Mouse (Mus musculus) lung, embryonic 14.5 days (tissue): ENCODE results near the gene Abcc12. TPM values are rescaled to one million over a fixed set of nuclear protein-coding genes. Genes with fewer than 3 reads are reported as not detected.

Experiments
- ATAC-seq: fragments of 200-750 bp; cut with Nextera tagmentation; 2 replicates; pipeline ENCODE4 v1.8.0; 2017; ENCODE audit warnings: mild to moderate bottlenecking, moderate TSS enrichment, moderate library complexity; ENCODE audit not compliant: insufficient read depth
- DNase-seq: peaks from one replicate; pipeline ENCODE4 v3.0.0-alpha.2; 2015
- H3K27ac ChIP-seq: fragments of 300-500 bp; sonication (generic); 2 replicates; pipeline ENCODE4 v1.5.1; 2014; ENCODE audit warnings: low read depth, mild to moderate bottlenecking, moderate library complexity
- H3K27me3 ChIP-seq: fragments of 300-500 bp; sonication (generic); 2 replicates; pipeline ENCODE4 v1.6.1; 2014; ENCODE audit warnings: low read length, control low read depth; ENCODE audit not compliant: insufficient read depth
- H3K36me3 ChIP-seq: fragments of 300-500 bp; sonication (generic); 2 replicates; pipeline ENCODE4 v1.6.1; 2014; ENCODE audit warnings: control low read depth; ENCODE audit not compliant: insufficient read depth
- H3K4me1 ChIP-seq: fragments of 300-500 bp; sonication (generic); 2 replicates; pipeline ENCODE4 v1.6.1; 2014; ENCODE audit warnings: antibody characterized with exemption, control low read depth; ENCODE audit not compliant: insufficient read depth
- H3K4me2 ChIP-seq: fragments of 300-500 bp; sonication (generic); 2 replicates; pipeline ENCODE4 v1.6.1; 2014; ENCODE audit warnings: mild to moderate bottlenecking
- H3K4me3 ChIP-seq: fragments of 300-500 bp; sonication (generic); 2 replicates; pipeline ENCODE4 v1.5.1; 2014; ENCODE audit warnings: low read depth, low read length
- H3K9ac ChIP-seq: fragments of 300-500 bp; sonication (generic); 2 replicates; pipeline ENCODE4 v1.6.1; 2014
- H3K9me3 ChIP-seq: fragments of 300-500 bp; sonication (generic); 2 replicates; pipeline ENCODE4 v1.6.1; 2016; ENCODE audit warnings: low read depth, low read length, control low read depth
- CTCF ChIP-seq: IDR thresholded peaks from 2 replicates; pipeline ENCODE4 v1.5.1; 2016; ENCODE audit warnings: antibody characterized with exemption, low read depth
- WGBS: fragments of 180-500 bp; shearing (Covaris S2); extraction: QIAGEN DNeasy Blood & Tissue Kit; methylation state at CpG from one replicate; pipeline ENCODE4 v1.1.7; 2014; 5-methylcytosine and 5-hydroxymethylcytosine counted together
- polyA plus RNA-seq: library from polyadenylated mRNA; unstranded; fragments of >200 nt; fragmentation: Nextera tagmentation; extraction: Ambion mirVana; gene quantifications from 2 replicates; pipeline ENCODE4 v1.2.1, GENCODE M21; 2014

Gene Abcc12
- polyA plus RNA-seq, 1 experiment from 2014 or later: not detected

- no peak overlapping the region for H3K27ac ChIP-seq
- no peak overlapping the region for H3K4me3 ChIP-seq
- H3K4me2 ChIP-seq: no peak overlapping the region
- H3K4me1 ChIP-seq: no peaks in the 10 kb centered on the region
- H3K9ac ChIP-seq: no peak overlapping the region
- H3K36me3 ChIP-seq: no peaks in the 10 kb centered on the region
- DNase-seq (no peak), ATAC-seq (no peak)
- no peak for TF ChIP-seq CTCF
- 54% methylated on average over 3 of the region's 3 CpGs for WGBS
- H3K27me3 ChIP-seq: no peaks in the 10 kb centered on the region
- H3K9me3 ChIP-seq: no peaks in the 10 kb centered on the region
These were observed 13.8 kb upstream of the Abcc12 start for GRCm38 (mm10) chr8:86594159-86594796.

GRCm38 (mm10) chr8:86593099-86593498 lies 12.6 kb upstream of the Abcc12 start:
- Histone ChIP-seq H3K9ac (no peak overlapping the region), H3K4me1 (no peaks in the 10 kb centered on the region), H3K4me3 (no peak overlapping the region), H3K27ac (no peak overlapping the region), H3K4me2 (no peak overlapping the region), H3K36me3 (no peaks in the 10 kb centered on the region), H3K27me3 (no peaks in the 10 kb centered on the region), H3K9me3 (no peaks in the 10 kb centered on the region)
- no peak for DNase-seq
- TF ChIP-seq CTCF: no peak
- 44% methylated on average over 10 of the region's 10 CpGs for WGBS
- no peak for ATAC-seq

- Histone ChIP-seq H3K4me1 (no peaks in the 10 kb centered on the region), H3K27ac (no peak overlapping the region), H3K4me3 (no peak overlapping the region), H3K27me3 (no peaks in the 10 kb centered on the region), H3K36me3 (no peaks in the 10 kb centered on the region), H3K4me2 (no peak overlapping the region), H3K9me3 (no peaks in the 10 kb centered on the region), H3K9ac (no peak overlapping the region)
- ATAC-seq (no peak), DNase-seq (no peak)
- 87% methylated on average over 5 of the region's 5 CpGs for WGBS
- no peak for TF ChIP-seq CTCF
These were observed 7.9 kb upstream of the Abcc12 start for GRCm38 (mm10) chr8:86588338-86588737.

- Histone ChIP-seq H3K4me3 (no peak overlapping the region), H3K9ac (no peak overlapping the region), H3K4me2 (no peak overlapping the region), H3K9me3 (no peaks in the 10 kb centered on the region), H3K27me3 (no peaks in the 10 kb centered on the region), H3K27ac (no peak overlapping the region), H3K4me1 (no peaks in the 10 kb centered on the region), H3K36me3 (no peaks in the 10 kb centered on the region)
- 39% methylated on average over 6 of the region's 6 CpGs for WGBS
- ATAC-seq (no peak), DNase-seq (peak; percentile 31)
- peak; percentile 26; the same call in 1 of the 2 replicates for TF ChIP-seq CTCF
These were observed 6.2 kb upstream of the Abcc12 start for GRCm38 (mm10) chr8:86586642-86587041.

- 47% methylated on average over 5 of the region's 5 CpGs for WGBS
These were observed 5.6 kb upstream of the Abcc12 start for GRCm38 (mm10) chr8:86586058-86586457.

GRCm38 (mm10) chr8:86585532-86585931 lies 5.0 kb upstream of the Abcc12 start:
- no peak overlapping the region for H3K9ac ChIP-seq
- H3K4me1 ChIP-seq: no peaks in the 10 kb centered on the region
- 1% methylated on average over 16 of the region's 16 CpGs for WGBS
- no peaks in the 10 kb centered on the region for H3K36me3 ChIP-seq
- no peaks in the 10 kb centered on the region for H3K9me3 ChIP-seq
- TF ChIP-seq CTCF: peak; percentile 87
- DNase-seq (peak; percentile 91), ATAC-seq (peak; percentile 80)
- peak overlapping the region; percentile 30 for H3K4me3 ChIP-seq
- no peaks in the 10 kb centered on the region for H3K27me3 ChIP-seq
- no peak overlapping the region for H3K27ac ChIP-seq
- peak overlapping the region; percentile 67 for H3K4me2 ChIP-seq

More at GRCm38 (mm10) chr8:86586058-86586457, 5.6 kb upstream of the Abcc12 start:
- H3K4me2 ChIP-seq: no peak overlapping the region
- H3K4me3 ChIP-seq: no peak overlapping the region
- no peaks in the 10 kb centered on the region for H3K36me3 ChIP-seq
- no peak overlapping the region for H3K9ac ChIP-seq
- no peak for TF ChIP-seq CTCF
- no peaks in the 10 kb centered on the region for H3K4me1 ChIP-seq
- H3K27me3 ChIP-seq: no peaks in the 10 kb centered on the region
- ATAC-seq (no peak), DNase-seq (no peak)
- no peaks in the 10 kb centered on the region for H3K9me3 ChIP-seq
- no peak overlapping the region for H3K27ac ChIP-seq

- H3K36me3 ChIP-seq: no peaks in the 10 kb centered on the region
- DNase-seq (peak; percentile 94), ATAC-seq (peak; percentile 82)
- TF ChIP-seq CTCF: peak; percentile 84
- H3K4me3 ChIP-seq: peak overlapping the region; percentile 30
- WGBS: 4% methylated on average over 11 of the region's 11 CpGs
- no peaks in the 10 kb centered on the region for H3K9me3 ChIP-seq
- H3K4me2 ChIP-seq: peak overlapping the region; percentile 67
- H3K4me1 ChIP-seq: no peaks in the 10 kb centered on the region
- no peak overlapping the region for H3K9ac ChIP-seq
- no peaks in the 10 kb centered on the region for H3K27me3 ChIP-seq
- no peak overlapping the region for H3K27ac ChIP-seq
These were observed 4.6 kb upstream of the Abcc12 start for GRCm38 (mm10) chr8:86585118-86585517.

GRCm38 (mm10) chr8:86581921-86582331 lies 1.4 kb upstream of the Abcc12 start:
- Histone ChIP-seq H3K36me3 (no peaks in the 10 kb centered on the region), H3K9ac (no peak overlapping the region), H3K4me2 (no peak overlapping the region), H3K27me3 (no peaks in the 10 kb centered on the region), H3K4me3 (no peak overlapping the region), H3K4me1 (no peaks in the 10 kb centered on the region), H3K27ac (no peak overlapping the region), H3K9me3 (no peaks in the 10 kb centered on the region)
- 78% methylated on average over 4 of the region's 4 CpGs for WGBS
- ATAC-seq (no peak), DNase-seq (peak; percentile 26)
- TF ChIP-seq CTCF: peak; percentile 39
